Mouse (Mus musculus): ENCODE results near the gene Mgat3. TPM values are rescaled to one million over a fixed set of nuclear protein-coding genes. Genes with fewer than 3 reads are reported as not detected.

Mgat3 gene
- polyA plus RNA-seq, 1 experiment from 2014 or later = 9.4 TPM

- H3K4me2 ChIP-seq (replicated peaks; ENCODE audit: low read depth, low read length) = no peak overlapping the region
- no peaks in the 10 kb centered on the region for H3K27me3 ChIP-seq (ENCODE audit: insufficient read depth, low read length)
These were observed 14.1 kb upstream of the Mgat3 start for GRCm38 (mm10) chr15:80159286-80159901.

GRCm38 (mm10) chr15:80160223-80160622 lies 13.3 kb upstream of the Mgat3 start:
- peaks cover 52% of the 10 kb centered on the region for H3K36me3 ChIP-seq (ENCODE audit: insufficient read depth, low read length)
- H3K9ac ChIP-seq (replicated peaks; ENCODE audit: low read length) = 0 out of 2 replicates have a peak overlapping the region, but pooled peaks have one; percentile 29
- H3K4me1 ChIP-seq (ENCODE audit: insufficient read depth, low read length) = peaks cover 30% of the 10 kb centered on the region
- ATAC-seq (ENCODE audit: low FRiP score, low TSS enrichment) = no peak
- no peaks in the 10 kb centered on the region for H3K9me3 ChIP-seq (ENCODE audit: low read length)
- no peak overlapping the region for H3K4me2 ChIP-seq (replicated peaks; ENCODE audit: low read depth, low read length)
- H3K4me3 ChIP-seq (ENCODE audit: low read length) = no peak overlapping the region
- 70% methylated on average over 13 of the region's 13 CpGs for WGBS
- peak overlapping the region; percentile 92 for H3K27ac ChIP-seq (ENCODE audit: low read length)
- H3K27me3 ChIP-seq (ENCODE audit: insufficient read depth, low read length) = no peaks in the 10 kb centered on the region

More at GRCm38 (mm10) chr15:80159286-80159901, 14.1 kb upstream of the Mgat3 start:
- peaks cover 30% of the 10 kb centered on the region for H3K4me1 ChIP-seq (ENCODE audit: insufficient read depth, low read length)
- H3K9ac ChIP-seq (replicated peaks; ENCODE audit: low read length) = 0 out of 2 replicates have a peak overlapping the region, but pooled peaks have one; percentile 29
- H3K27ac ChIP-seq (ENCODE audit: low read length) = peak overlapping the region; percentile 92
- H3K36me3 ChIP-seq (ENCODE audit: insufficient read depth, low read length) = peaks cover 60% of the 10 kb centered on the region
- WGBS = 16% methylated on average over 8 of the region's 8 CpGs
- no peak overlapping the region for H3K4me3 ChIP-seq (ENCODE audit: low read length)
- H3K9me3 ChIP-seq (ENCODE audit: low read length) = no peaks in the 10 kb centered on the region
- ATAC-seq (ENCODE audit: low FRiP score, low TSS enrichment) = peak; percentile 91

GRCm38 (mm10) chr15:80160726-80161125 lies 12.8 kb upstream of the Mgat3 start:
- WGBS = 85% methylated on average over 4 of the region's 4 CpGs
- H3K27me3 ChIP-seq (ENCODE audit: insufficient read depth, low read length) = no peaks in the 10 kb centered on the region
- ATAC-seq (ENCODE audit: low FRiP score, low TSS enrichment) = no peak
- no peak overlapping the region for H3K4me2 ChIP-seq (replicated peaks; ENCODE audit: low read depth, low read length)
- peaks cover 30% of the 10 kb centered on the region for H3K4me1 ChIP-seq (ENCODE audit: insufficient read depth, low read length)
- H3K9ac ChIP-seq (replicated peaks; ENCODE audit: low read length) = no peak overlapping the region
- H3K4me3 ChIP-seq (ENCODE audit: low read length) = no peak overlapping the region
- H3K9me3 ChIP-seq (ENCODE audit: low read length) = no peaks in the 10 kb centered on the region
- H3K27ac ChIP-seq (ENCODE audit: low read length) = peak overlapping the region; percentile 92; the same call in 1 of the 2 replicates
- H3K36me3 ChIP-seq (ENCODE audit: insufficient read depth, low read length) = peaks cover 47% of the 10 kb centered on the region

GRCm38 (mm10) chr15:80161199-80161598 lies 12.3 kb upstream of the Mgat3 start:
- Histone ChIP-seq H3K27ac (ENCODE audit: low read length) (no peak overlapping the region), H3K4me1 (ENCODE audit: insufficient read depth, low read length) (peaks cover 30% of the 10 kb centered on the region), H3K9me3 (ENCODE audit: low read length) (no peaks in the 10 kb centered on the region), H3K4me3 (ENCODE audit: low read length) (no peak overlapping the region), H3K36me3 (ENCODE audit: insufficient read depth, low read length) (peaks cover 44% of the 10 kb centered on the region), H3K4me2 (replicated peaks; ENCODE audit: low read depth, low read length) (no peak overlapping the region), H3K9ac (replicated peaks; ENCODE audit: low read length) (no peak overlapping the region), H3K27me3 (ENCODE audit: insufficient read depth, low read length) (no peaks in the 10 kb centered on the region)
- no peak for ATAC-seq (ENCODE audit: low FRiP score, low TSS enrichment)
- WGBS = 94% methylated on average over 3 of the region's 3 CpGs

- H3K36me3 ChIP-seq (ENCODE audit: insufficient read depth, low read length) = peaks cover 38% of the 10 kb centered on the region
- WGBS = 72% methylated on average over 4 of the region's 4 CpGs
- H3K9me3 ChIP-seq (ENCODE audit: low read length) = no peaks in the 10 kb centered on the region
- no peak overlapping the region for H3K4me2 ChIP-seq (replicated peaks; ENCODE audit: low read depth, low read length)
- ATAC-seq (ENCODE audit: low FRiP score, low TSS enrichment) = no peak
- no peak overlapping the region for H3K4me3 ChIP-seq (ENCODE audit: low read length)
- peaks cover 30% of the 10 kb centered on the region for H3K4me1 ChIP-seq (ENCODE audit: insufficient read depth, low read length)
- no peaks in the 10 kb centered on the region for H3K27me3 ChIP-seq (ENCODE audit: insufficient read depth, low read length)
- H3K9ac ChIP-seq (replicated peaks; ENCODE audit: low read length) = no peak overlapping the region
- H3K27ac ChIP-seq (ENCODE audit: low read length) = no peak overlapping the region
These were observed 11.0 kb upstream of the Mgat3 start for GRCm38 (mm10) chr15:80162401-80162964.

- no peaks in the 10 kb centered on the region for H3K9me3 ChIP-seq (ENCODE audit: low read length)
- no peak overlapping the region for H3K4me2 ChIP-seq (replicated peaks; ENCODE audit: low read depth, low read length)
- WGBS = 87% methylated on average over 11 of the region's 11 CpGs
- H3K36me3 ChIP-seq (ENCODE audit: insufficient read depth, low read length) = peaks cover 31% of the 10 kb centered on the region
- no peak overlapping the region for H3K27ac ChIP-seq (ENCODE audit: low read length)
- no peaks in the 10 kb centered on the region for H3K27me3 ChIP-seq (ENCODE audit: insufficient read depth, low read length)
- peaks cover 22% of the 10 kb centered on the region for H3K4me1 ChIP-seq (ENCODE audit: insufficient read depth, low read length)
- no peak overlapping the region for H3K9ac ChIP-seq (replicated peaks; ENCODE audit: low read length)
- no peak for ATAC-seq (ENCODE audit: low FRiP score, low TSS enrichment)
- no peak overlapping the region for H3K4me3 ChIP-seq (ENCODE audit: low read length)
These were observed 10.2 kb upstream of the Mgat3 start for GRCm38 (mm10) chr15:80163274-80163673.

GRCm38 (mm10) chr15:80163716-80164115 lies 9.8 kb upstream of the Mgat3 start:
- 96% methylated on average over 4 of the region's 4 CpGs for WGBS
- Histone ChIP-seq H3K27me3 (ENCODE audit: insufficient read depth, low read length) (no peaks in the 10 kb centered on the region), H3K4me2 (replicated peaks; ENCODE audit: low read depth, low read length) (no peak overlapping the region), H3K9me3 (ENCODE audit: low read length) (no peaks in the 10 kb centered on the region), H3K4me1 (ENCODE audit: insufficient read depth, low read length) (peaks cover 18% of the 10 kb centered on the region), H3K36me3 (ENCODE audit: insufficient read depth, low read length) (peaks cover 26% of the 10 kb centered on the region), H3K9ac (replicated peaks; ENCODE audit: low read length) (no peak overlapping the region), H3K4me3 (ENCODE audit: low read length) (no peak overlapping the region), H3K27ac (ENCODE audit: low read length) (no peak overlapping the region)
- ATAC-seq (ENCODE audit: low FRiP score, low TSS enrichment) = no peak

- no peak overlapping the region for H3K4me3 ChIP-seq (ENCODE audit: low read length)
- H3K9me3 ChIP-seq (ENCODE audit: low read length) = no peaks in the 10 kb centered on the region
- no peaks in the 10 kb centered on the region for H3K27me3 ChIP-seq (ENCODE audit: insufficient read depth, low read length)
- peaks cover 1% of the 10 kb centered on the region for H3K4me1 ChIP-seq (ENCODE audit: insufficient read depth, low read length)
- peaks cover 21% of the 10 kb centered on the region for H3K36me3 ChIP-seq (ENCODE audit: insufficient read depth, low read length)
- H3K4me2 ChIP-seq (replicated peaks; ENCODE audit: low read depth, low read length) = no peak overlapping the region
- no peak overlapping the region for H3K9ac ChIP-seq (replicated peaks; ENCODE audit: low read length)
- ATAC-seq (ENCODE audit: low FRiP score, low TSS enrichment) = no peak
- H3K27ac ChIP-seq (ENCODE audit: low read length) = no peak overlapping the region
- 48% methylated on average over 5 of the region's 5 CpGs for WGBS
These were observed 8.1 kb upstream of the Mgat3 start for GRCm38 (mm10) chr15:80165396-80165795.

- no peak overlapping the region for H3K27ac ChIP-seq (ENCODE audit: low read length)
- H3K36me3 ChIP-seq (ENCODE audit: insufficient read depth, low read length) = no peaks in the 10 kb centered on the region
- H3K9ac ChIP-seq (replicated peaks; ENCODE audit: low read length) = no peak overlapping the region
- ATAC-seq (ENCODE audit: low FRiP score, low TSS enrichment) = no peak
- no peak overlapping the region for H3K4me3 ChIP-seq (ENCODE audit: low read length)
- H3K4me2 ChIP-seq (replicated peaks; ENCODE audit: low read depth, low read length) = no peak overlapping the region
- no peaks in the 10 kb centered on the region for H3K27me3 ChIP-seq (ENCODE audit: insufficient read depth, low read length)
- H3K4me1 ChIP-seq (ENCODE audit: insufficient read depth, low read length) = peaks cover 21% of the 10 kb centered on the region
- 96% methylated on average over 1 of the region's 1 CpGs for WGBS
- no peaks in the 10 kb centered on the region for H3K9me3 ChIP-seq (ENCODE audit: low read length)
These were observed 4.0 kb upstream of the Mgat3 start for GRCm38 (mm10) chr15:80169484-80169883.

GRCm38 (mm10) chr15:80170357-80170756 lies 3.2 kb upstream of the Mgat3 start:
- H3K4me3 ChIP-seq (ENCODE audit: low read length) = no peak overlapping the region
- H3K27me3 ChIP-seq (ENCODE audit: insufficient read depth, low read length) = no peaks in the 10 kb centered on the region
- H3K9me3 ChIP-seq (ENCODE audit: low read length) = no peaks in the 10 kb centered on the region
- no peak overlapping the region for H3K9ac ChIP-seq (replicated peaks; ENCODE audit: low read length)
- no peak for ATAC-seq (ENCODE audit: low FRiP score, low TSS enrichment)
- no peak overlapping the region for H3K4me2 ChIP-seq (replicated peaks; ENCODE audit: low read depth, low read length)
- no peaks in the 10 kb centered on the region for H3K36me3 ChIP-seq (ENCODE audit: insufficient read depth, low read length)
- peaks cover 28% of the 10 kb centered on the region for H3K4me1 ChIP-seq (ENCODE audit: insufficient read depth, low read length)
- no peak overlapping the region for H3K27ac ChIP-seq (ENCODE audit: low read length)
- WGBS = 58% methylated on average over 4 of the region's 4 CpGs
